Mouse (Mus musculus) cerebellum, adult 2 months (tissue): ENCODE results near the gene Svs3b. TPM values are rescaled to one million over a fixed set of nuclear protein-coding genes. Genes with fewer than 3 reads are reported as not detected.
"Not testable (repeated sequence)": the region's sequence is repeated elsewhere in the genome, so short reads cannot be mapped to it uniquely, and the experiment has no call there.

Experiments used
- DNase-seq, 2 experiments: peaks; one replicate each; pipeline ENCODE4 v3.0.0; 2021
- H3K27ac ChIP-seq: fragments of 200-500 bp; 2 replicates; pipeline ENCODE4 v1.5.1; 2012; ENCODE audit warnings: low read length, control low read depth, inconsistent platforms; ENCODE audit not compliant: insufficient read depth
- H3K27me3 ChIP-seq: fragments of 200-500 bp; 2 replicates; pipeline ENCODE4 v1.6.1; 2012; ENCODE audit warnings: inconsistent platforms, mild to moderate bottlenecking, low read length, moderate library complexity; ENCODE audit not compliant: control insufficient read depth, insufficient read depth
- H3K4me1 ChIP-seq: fragments of 200-500 bp; 2 replicates; pipeline ENCODE4 v1.6.1; 2011; ENCODE audit warnings: low read length; ENCODE audit not compliant: control insufficient read depth, insufficient read depth
- H3K4me3 ChIP-seq: fragments of 200-500 bp; replicated peaks from 2 replicates; pipeline ENCODE3; 2011; ENCODE audit warnings: mild to moderate bottlenecking, low read depth, low read length, control low read depth; ENCODE audit not compliant: insufficient read depth
- CTCF ChIP-seq: fragments of 200-500 bp; IDR thresholded peaks from 2 replicates; pipeline ENCODE4 v1.5.1; 2011; ENCODE audit warnings: low read depth, mild to moderate bottlenecking, control low read depth, low read length, moderate library complexity, borderline replicate concordance; ENCODE audit not compliant: insufficient read depth
- POLR2A ChIP-seq: fragments of 200-500 bp; IDR thresholded peaks from 2 replicates; pipeline ENCODE4 v1.6.1; 2011; ENCODE audit warnings: low read length, control low read depth, borderline replicate concordance; ENCODE audit not compliant: insufficient read depth
- WGBS: fragments of 180-500 bp; shearing (Covaris S2); methylation state at CpG from one replicate; pipeline ENCODE4 v1.1.7; 2018; 5-methylcytosine and 5-hydroxymethylcytosine counted together
- polyA plus RNA-seq: library from polyadenylated mRNA; depleted of rRNA; stranded (reverse); fragments of >200 nt; gene quantifications from 2 replicates; pipeline ENCODE4 v1.2.3, GENCODE M21; 2012; rRNA removed

The Svs3b gene
- polyA plus RNA-seq, 1 experiment = not detected

- peak; percentile 20 to 33 for DNase-seq
Observed at GRCm38 (mm10) chr2:164212711-164213110, 43.7 kb downstream of the Svs3b start.

GRCm38 (mm10) chr2:164210892-164211291 lies 45.5 kb downstream of the Svs3b start:
- H3K27me3 ChIP-seq = no peaks in the 10 kb centered on the region
- no peak overlapping the region for H3K27ac ChIP-seq
- peaks cover 3% of the 10 kb centered on the region for H3K4me1 ChIP-seq
- TF ChIP-seq POLR2A (no peak), CTCF (no peak)
- no peak for DNase-seq
- 80% methylated on average over 4 of the region's 4 CpGs for WGBS
- H3K4me3 ChIP-seq = no peak overlapping the region

More at GRCm38 (mm10) chr2:164212711-164213110, 43.7 kb downstream of the Svs3b start:
- no peak for TF ChIP-seq POLR2A
- no peak for TF ChIP-seq CTCF
- Histone ChIP-seq H3K4me1 (no peaks in the 10 kb centered on the region; the same call in 1 of the 2 replicates), H3K27ac (no peak overlapping the region), H3K4me3 (no peak overlapping the region), H3K27me3 (no peaks in the 10 kb centered on the region)
- 38% methylated on average over 5 of the region's 5 CpGs for WGBS

- no peak for TF ChIP-seq POLR2A
- no peak for TF ChIP-seq CTCF
- Histone ChIP-seq H3K4me3 (no peak overlapping the region), H3K27ac (no peak overlapping the region), H3K4me1 (peaks cover 3% of the 10 kb centered on the region), H3K27me3 (no peaks in the 10 kb centered on the region)
- DNase-seq = peak; percentile 74 to 93
- WGBS = 15% methylated on average over 4 of the region's 4 CpGs
Observed at GRCm38 (mm10) chr2:164206676-164207075, 49.8 kb downstream of the Svs3b start.

GRCm38 (mm10) chr2:164206011-164206410 lies 50.4 kb downstream of the Svs3b start:
- WGBS = 88% methylated on average over 10 of the region's 10 CpGs
- not testable (repeated sequence) for H3K27me3 ChIP-seq, H3K27ac ChIP-seq, H3K4me1 ChIP-seq, H3K4me3 ChIP-seq, DNase-seq

Other genes with a start within 250 kb of the Svs3b start
- gene Pabpc1l, start 231.2 kb downstream of the Svs3b start, polyA plus RNA-seq = 3.1 and 3.2 TPM in 2 replicates
- gene Stk4, start 186.3 kb downstream of the Svs3b start, polyA plus RNA-seq = 17.1 and 18.7 TPM in 2 replicates
- gene Tomm34, start 185.5 kb downstream of the Svs3b start, polyA plus RNA-seq = 66.9 and 71.5 TPM in 2 replicates
- 2.3 TPM in 2 replicates for gene Kcns1, start 85.5 kb downstream of the Svs3b start, polyA plus RNA-seq
- gene Wfdc5, start 73.9 kb downstream of the Svs3b start, polyA plus RNA-seq = not detected in 2 replicates
- gene Wfdc12, start 66.0 kb downstream of the Svs3b start, polyA plus RNA-seq = 0.15 TPM in 1 of 2 replicates, not detected in the other
- gene Wfdc15a, start 56.5 kb downstream of the Svs3b start, polyA plus RNA-seq = not detected in 2 replicates
- not detected in 2 replicates for gene Wfdc15b, start 35.0 kb downstream of the Svs3b start, polyA plus RNA-seq
- not detected in 2 replicates for gene Svs2, start 18.2 kb downstream of the Svs3b start, polyA plus RNA-seq
- not detected in 2 replicates for gene Svs4, start 21.8 kb upstream of the Svs3b start, polyA plus RNA-seq
- not detected in 2 replicates for gene Svs3a, start 32.6 kb upstream of the Svs3b start, polyA plus RNA-seq
- gene Svs6, start 60.1 kb upstream of the Svs3b start, polyA plus RNA-seq = not detected in 2 replicates
- gene Svs5, start 76.1 kb upstream of the Svs3b start, polyA plus RNA-seq = 0.20 TPM in 1 of 2 replicates, not detected in the other
- gene Slpi, start 132.5 kb upstream of the Svs3b start, polyA plus RNA-seq = 0.80 TPM in 1 of 2 replicates, not detected in the other
- gene Rbpjl, start 146.5 kb upstream of the Svs3b start, polyA plus RNA-seq = 0.34 and 0.36 TPM in 2 replicates
- gene Matn4, start 148.5 kb upstream of the Svs3b start, polyA plus RNA-seq = 5.5 and 5.9 TPM in 2 replicates
- gene Sdc4, start 187.2 kb upstream of the Svs3b start, polyA plus RNA-seq = 65.7 and 69.5 TPM in 2 replicates
- 73.7 and 75.4 TPM in 2 replicates for gene Sys1, start 200.3 kb upstream of the Svs3b start, polyA plus RNA-seq
- 16.7 and 21.0 TPM in 2 replicates for gene Gm20458, start 204.3 kb upstream of the Svs3b start, polyA plus RNA-seq
- gene Trp53tg5, start 217.1 kb upstream of the Svs3b start, polyA plus RNA-seq = not detected in 2 replicates
- 428 and 462 TPM in 2 replicates for gene Dbndd2, start 229.5 kb upstream of the Svs3b start, polyA plus RNA-seq
- 103 and 109 TPM in 2 replicates for gene Pigt, start 240.9 kb upstream of the Svs3b start, polyA plus RNA-seq